Mouse (Mus musculus): Measurements from ENCODE around the gene Kirrel3. TPM values are rescaled to one million over a fixed set of nuclear protein-coding genes. Genes with fewer than 3 reads are reported as not detected.

Kirrel3 gene
- total RNA-seq, 4 experiments from 2014 or later, result 0.41 to 1.6 (median 0.80) TPM

DNA sequence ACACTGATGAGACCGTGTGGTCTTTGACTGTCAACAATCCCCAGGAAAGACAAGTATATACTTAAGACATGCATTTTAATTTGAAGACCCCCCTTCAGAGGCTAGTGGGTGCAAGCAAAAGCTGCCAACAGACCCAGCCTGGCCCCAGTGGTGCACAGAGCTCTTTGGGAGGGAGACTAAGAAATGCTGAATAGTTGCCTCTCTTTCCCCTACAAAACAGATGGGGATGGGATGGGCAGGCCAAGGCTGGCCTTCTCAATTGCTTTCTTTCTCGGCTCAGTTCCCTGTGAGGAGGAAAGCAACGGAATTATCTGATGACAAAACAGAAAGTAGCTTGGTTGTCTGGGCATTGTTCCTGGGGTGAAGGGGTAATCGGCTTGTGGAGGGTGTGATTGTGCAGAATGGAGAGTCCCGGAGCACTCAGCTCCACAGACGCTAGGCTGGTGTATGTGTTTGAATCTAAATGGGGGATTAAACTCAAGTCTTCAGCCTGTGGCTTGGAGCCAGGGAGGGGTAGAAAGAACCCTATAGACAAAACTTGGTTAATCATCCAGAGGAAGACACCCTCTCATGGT, 268.9 kb downstream of the Kirrel3 start:
- DNase-seq, result no peak

DNA sequence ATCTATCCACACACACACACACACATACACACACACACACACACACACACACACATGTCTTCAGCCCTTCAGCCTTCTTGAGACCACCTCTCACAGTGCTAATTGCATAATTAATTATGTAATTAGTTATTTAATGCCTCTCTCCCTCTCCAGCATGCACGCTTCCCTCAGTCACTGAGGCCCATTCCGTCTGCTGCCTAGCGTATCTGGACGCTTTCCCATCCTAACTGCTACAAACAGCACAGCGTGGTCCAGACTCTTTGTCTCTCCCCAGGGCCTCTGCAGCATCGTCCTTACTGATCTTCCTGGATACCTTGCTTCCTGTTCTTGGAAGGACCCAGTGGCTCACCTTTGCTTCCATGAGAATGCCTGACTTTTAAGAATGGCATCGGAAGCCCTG, 270.4 kb downstream of the Kirrel3 start:
- no peak for DNase-seq

DNA sequence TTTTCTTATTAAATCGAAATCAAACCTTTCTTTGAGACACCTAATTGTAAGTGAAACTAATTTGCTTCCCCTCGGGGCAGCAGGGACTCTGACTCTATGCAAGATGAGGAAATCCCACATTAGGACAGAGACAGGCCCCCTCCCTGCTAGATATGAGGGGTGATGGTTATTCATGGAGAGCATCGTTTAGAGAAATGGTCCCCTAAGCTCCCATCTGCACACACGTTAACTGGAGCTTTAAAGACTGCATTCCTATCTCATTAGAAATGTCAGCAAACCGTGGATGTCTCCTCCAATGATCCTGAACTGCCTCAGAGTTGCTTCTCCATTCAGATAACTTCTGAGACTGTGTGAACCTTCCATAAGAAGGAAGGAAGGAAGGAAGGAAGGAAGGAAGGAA, 273.2 kb downstream of the Kirrel3 start:
- no peak for DNase-seq

DNA sequence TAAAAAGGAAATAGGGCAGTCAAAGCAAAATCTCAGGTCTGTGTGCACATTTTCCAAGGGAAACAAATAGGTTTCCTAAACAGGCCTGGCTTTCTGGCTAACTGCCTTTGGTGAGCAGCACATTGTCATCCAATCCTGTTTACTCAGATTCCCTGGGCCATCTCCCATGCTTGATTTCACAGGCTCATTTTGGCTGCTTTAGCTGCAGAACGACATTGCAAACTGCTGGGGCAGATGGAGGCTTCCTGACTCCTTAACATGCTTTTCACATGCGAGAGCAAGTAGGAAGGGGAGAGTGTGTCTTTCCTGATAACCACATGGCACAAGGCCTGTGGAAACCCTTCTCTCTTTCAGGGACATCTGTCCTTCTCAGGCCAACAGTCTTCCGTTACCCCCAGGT, 274.8 kb downstream of the Kirrel3 start:
- DNase-seq, result no peak

DNA sequence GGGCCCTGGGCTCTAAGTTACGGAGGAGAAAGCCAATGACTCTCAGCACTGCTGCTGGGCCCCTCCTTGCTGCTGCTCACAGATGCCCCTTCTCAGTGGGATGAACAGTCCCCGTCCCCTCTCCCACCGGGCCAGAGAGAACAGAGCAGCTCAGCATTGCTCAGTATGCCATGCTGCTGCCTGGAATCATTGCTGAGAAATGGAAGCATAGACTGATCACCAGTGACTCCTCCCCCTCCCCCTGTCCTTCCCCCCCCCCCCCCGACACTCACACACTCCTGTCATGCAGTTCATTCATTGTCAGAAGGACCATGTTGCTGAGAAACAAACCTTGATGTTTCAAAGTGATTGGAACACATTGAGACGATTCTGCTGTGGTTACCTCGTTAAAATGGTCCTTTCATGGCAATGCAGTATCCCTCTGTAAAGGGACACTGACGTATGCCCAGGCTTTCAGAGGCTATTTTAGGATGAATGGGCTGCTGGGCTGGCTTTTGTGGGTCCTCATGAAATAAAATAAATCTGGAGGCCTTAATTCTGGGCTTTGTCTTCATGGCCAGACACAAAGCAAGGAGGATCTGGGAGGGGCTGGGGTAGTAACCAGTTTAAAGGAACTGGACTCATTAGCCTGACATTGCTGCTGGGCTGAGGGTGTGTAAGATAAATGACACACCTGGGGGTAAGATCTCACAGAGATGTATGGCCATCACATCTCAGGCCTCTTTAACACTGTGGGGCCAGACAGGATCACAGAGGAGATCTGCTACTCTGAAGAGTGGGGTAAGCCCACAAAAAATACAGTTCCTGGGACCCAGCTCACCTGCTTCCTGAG, 281.3 kb downstream of the Kirrel3 start:
- DNase-seq, result no peak

DNA sequence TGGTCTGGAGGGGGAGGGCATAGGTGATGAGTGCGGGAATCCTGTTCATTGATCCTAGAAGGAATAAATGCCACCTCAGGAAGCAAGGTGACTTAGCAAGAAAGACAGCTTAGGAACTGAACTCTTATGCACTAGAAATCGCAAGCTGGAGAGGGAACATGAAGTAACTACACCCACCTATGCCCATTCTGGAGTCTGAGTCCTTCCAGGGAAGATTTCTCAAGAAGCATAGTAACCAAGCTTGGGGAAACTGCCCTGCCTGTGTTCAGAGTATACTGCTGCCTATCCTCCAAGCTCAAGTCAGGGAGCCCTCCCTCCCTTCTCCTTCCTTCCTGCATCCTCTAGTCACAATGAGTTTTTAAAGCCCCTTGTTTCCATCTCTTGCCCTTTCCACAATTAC, 283.3 kb downstream of the Kirrel3 start:
- DNase-seq, result no peak

DNA sequence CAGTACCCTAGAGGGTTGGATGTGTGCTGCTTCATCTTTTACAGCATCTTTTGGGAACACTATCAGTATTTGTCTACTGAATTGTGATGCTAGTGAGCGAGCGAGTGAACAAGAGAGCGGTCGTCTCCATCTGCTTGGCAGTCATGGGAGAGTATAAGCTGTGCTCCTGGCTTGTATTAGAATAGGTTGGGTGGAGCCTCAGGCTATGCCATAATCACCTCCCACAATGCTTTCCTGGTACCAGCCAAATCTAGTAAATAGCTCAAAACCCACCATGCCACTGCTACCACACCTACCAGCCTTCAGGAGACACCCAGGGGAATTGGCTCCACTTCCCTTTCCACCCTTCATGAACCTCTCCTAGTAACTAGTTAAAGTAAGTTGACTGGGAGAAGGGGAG, 285.3 kb downstream of the Kirrel3 start:
- DNase-seq, result no peak

DNA sequence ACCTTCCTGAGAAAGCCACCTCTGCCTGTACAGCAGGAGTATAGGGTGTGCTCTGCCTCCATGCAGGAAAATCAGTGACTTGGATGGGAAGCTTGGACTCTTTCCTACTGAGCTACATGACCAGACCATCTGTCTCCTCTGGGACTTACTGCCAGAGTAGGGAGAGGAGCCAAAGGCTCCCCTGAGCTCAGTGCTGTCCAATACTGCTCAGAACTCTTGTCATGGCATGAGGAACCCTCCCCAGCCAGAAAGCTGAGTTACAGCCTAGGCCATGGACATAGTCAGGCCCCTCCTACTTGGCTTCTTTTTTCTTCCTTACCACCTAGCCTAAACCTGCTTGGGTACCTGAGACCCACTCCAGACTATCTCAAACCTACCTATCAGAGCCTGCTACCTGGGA, 285.7 kb downstream of the Kirrel3 start:
- no peak for DNase-seq

DNA sequence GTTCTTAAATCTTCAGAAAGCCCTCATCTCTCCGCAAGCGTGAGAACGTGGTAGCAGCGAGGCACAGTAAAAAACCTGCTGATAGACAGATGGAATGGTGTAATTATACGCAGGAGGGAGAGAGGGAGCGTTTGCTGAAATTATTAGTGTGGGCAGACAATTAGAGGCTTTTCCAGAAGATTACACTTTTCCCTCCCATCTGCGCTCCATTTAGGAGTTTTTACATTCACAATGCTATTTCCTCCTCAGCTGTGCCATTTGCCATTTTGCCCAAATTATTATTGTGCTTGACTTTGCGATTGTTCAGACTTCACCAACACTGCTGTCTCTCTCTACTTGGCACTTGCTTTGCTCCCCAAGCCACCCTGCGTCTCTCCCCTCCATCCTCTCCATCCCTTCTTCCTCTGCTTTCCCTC, 286.3 kb downstream of the Kirrel3 start:
- DNase-seq, result no peak

DNA sequence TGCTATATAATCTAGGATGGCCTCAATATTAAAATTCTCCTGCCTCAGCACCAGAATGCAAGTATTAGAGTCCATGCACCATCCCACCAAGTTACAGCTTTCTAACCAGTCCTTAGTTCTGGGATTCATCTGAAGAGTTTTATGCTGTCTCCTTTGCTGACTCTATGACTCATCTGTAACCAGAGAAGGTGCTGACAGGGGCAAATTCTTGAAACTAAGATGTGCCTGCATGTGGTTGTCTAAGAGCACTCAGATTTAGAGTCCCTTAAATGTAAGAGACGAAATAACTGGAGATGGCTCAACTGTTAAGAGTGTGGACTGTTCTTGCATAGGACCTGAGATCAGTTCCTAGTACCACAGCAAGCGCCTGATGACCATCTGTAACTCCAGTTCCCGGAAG, 295.7 kb downstream of the Kirrel3 start:
- no peak for DNase-seq

DNA sequence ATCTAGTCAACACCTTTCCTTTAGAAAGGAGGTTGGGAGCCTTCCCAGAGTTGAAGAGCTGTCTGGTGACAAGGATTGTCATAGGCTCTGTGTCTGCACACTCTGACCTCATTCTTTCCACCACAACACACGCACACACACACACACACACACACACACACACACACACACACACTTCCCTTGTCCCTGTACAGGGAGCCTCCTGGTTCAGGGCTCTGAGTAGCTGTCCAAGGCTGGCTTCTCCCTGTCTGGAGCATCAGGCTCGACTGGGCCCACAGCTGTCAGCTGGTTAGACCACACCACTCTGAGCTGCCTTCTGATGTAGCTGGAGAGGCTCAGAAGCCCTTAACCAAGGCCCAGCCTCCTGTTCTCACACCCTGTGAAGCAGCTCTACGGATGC, 302.2 kb downstream of the Kirrel3 start:
- no peak for DNase-seq

DNA sequence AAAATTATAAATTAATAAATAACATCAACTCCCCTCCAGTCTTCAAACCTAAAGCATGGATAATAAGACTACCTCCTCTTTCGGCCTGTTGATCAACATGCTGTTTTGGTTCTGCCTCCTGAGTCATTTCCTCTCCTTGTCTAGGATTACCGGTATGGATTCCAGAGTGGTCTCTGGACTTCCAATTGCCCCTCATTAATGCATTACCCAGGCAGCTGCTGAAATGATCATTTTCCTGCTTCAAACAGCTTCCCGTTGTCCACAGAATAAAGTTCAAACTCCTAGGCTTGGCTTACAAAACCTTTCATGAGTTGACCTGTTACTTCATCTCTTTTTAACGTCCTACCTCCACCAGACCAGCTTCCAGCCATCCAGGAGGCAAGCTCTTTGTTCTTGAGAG, 309.5 kb downstream of the Kirrel3 start:
- no peak for DNase-seq

DNA sequence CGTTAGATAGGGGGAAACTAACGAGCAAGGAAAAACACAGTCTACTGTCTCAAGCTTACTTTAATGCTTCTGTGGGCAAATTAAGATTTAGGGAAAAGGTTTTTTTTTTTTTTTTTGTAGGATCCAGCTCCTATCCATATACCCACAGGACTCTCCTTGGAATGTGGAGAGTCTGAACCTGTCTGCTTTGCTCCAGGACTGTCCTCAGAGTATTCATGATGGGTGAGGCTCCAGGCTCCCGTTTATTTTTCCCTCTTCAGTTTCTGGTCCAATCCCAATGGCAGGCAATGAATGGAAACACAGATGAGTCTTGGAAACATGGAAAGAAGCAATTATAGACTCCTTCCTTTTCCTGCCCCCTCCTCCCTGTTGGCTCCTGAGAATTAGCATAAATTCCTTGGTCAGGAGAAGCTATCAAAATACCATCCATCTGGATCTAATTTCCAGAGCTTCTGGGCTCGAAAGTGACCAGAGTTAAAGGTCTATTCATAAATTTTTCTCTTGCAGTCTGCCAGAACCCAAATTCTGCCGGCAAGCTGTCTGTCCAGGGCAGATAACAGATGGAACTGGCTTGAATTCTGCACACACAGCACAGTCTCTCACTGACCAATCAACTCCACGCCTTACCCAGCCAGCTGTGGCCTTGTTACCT, 312.1 kb downstream of the Kirrel3 start:
- DNase-seq, result no peak

DNA sequence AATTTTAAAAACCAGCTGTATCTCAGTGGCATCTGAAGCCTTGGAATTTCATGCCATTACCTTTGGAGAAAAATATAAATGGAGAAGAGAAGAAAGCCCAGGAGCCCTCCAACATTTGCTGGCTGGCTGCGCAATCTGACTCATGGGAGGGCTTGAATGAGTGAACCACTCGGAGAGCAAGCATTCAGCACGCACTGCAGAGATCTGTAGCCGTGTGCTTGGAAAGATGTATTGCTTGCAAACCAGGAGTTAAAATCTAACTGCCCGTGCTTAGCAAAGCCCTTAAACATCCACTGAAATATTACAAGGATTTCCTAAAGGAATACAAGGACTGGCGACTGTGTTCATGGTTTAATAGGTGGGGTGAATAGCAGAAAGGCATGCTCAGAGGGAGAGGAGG, 316.0 kb downstream of the Kirrel3 start:
- DNase-seq, result no peak

DNA sequence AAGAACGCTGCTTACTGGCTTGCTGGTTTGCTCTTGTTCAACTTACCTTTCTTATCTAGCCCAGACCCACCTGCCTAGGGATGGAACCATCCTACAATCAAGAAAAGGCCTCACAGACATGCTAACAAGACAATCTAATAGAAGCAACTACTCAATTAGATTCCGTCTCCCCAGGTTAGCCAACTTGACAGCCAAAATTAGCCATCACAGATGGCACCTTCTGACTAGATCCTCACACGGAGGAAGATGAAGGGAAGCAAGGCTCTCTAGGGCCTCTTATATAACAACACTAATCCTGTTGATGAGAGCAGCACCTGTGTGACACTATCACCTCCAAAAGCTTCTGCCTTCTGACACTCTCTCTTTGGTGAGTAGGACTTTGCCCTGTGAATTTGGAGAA, 321.2 kb downstream of the Kirrel3 start:
- DNase-seq, result no peak

DNA sequence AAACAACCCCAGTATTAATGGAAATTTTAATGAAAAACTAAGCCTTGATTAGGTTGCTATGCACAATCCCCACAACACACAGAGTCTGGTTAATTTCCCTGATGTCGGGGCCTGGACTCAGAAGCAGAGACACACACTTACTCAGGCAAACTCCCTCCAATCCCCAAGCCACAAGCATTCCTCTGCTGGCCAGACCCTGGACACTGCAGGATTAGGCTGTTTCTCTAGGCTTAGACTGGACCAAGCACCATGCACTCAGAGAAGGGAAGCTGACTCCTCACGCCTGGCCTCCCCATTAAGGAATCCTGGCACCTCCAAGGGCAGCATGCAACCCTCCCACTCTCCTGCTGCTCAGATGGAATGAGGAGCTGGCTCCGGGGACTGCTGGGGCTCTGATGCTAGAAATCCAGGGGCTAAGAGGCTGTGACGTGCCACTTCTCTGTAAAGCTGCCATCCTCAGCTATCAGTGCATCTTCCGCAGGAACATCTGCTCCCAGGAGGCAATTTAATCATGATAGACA, 324.4 kb downstream of the Kirrel3 start:
- DNase-seq, result no peak

DNA sequence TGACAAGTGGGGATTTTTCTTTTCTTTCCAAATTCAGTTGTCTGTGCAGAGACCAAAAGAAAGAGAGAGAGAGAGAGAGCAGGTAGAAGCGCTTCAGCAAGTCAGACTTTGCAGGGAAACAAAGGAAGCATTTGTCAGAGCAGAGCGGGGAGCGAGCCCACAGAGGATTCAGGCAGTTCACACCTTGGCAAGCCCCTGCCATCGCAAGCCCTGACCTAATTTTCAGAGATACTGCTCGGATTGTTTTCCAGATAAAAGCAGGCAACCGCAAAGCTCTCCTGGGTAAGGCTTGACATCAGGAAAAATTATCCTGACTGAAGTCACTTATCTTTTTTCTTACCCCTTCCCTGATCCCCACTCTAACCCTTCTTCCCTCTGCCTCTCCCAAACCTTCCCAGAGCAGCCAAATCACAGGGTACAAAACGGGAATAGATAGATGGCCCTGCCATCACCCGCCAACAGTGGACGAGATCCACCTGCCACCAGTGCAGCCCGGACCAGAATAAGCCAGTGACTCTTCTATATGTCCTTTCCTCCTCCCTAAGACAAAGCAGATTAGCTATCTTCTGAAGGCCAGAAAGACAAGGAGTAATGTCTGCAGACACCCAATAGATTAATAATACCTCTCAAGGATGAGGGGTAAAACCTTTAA, 332.8 kb downstream of the Kirrel3 start:
- no peak for DNase-seq

DNA sequence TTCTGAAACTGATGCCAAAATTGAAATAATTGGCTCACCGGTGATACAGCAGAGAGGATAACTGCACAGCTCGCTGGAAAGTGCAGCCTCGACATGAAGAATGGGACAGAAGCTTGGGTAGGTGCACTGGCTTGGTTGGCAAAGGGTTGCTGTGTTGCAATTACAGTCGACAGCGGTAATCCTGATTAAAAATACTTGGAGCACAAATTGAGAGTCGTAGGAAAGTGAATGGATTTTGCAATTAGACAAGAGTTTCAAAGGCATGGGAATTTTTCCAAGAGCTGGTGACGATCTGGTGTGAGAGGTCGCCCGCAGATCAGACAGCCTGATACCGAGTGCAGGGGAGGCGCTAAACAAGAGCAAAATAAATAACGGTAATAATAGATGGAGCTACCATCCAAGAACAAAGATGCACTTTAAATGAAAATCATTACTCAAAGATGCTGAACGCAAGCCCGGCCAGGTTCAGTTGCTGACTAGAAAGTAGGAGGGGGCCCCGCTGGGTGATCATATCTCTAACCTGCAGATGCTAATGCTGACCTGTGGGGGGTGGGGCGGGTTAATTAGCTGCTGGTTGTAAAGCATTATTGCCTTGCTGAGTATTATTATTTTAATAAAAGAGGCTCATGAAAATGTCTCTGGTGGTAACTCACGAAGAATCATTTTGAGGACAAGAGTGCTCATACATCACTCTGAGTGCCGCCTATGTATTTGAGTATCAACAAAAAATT, 338.8 kb downstream of the Kirrel3 start:
- DNase-seq, result no peak

DNA sequence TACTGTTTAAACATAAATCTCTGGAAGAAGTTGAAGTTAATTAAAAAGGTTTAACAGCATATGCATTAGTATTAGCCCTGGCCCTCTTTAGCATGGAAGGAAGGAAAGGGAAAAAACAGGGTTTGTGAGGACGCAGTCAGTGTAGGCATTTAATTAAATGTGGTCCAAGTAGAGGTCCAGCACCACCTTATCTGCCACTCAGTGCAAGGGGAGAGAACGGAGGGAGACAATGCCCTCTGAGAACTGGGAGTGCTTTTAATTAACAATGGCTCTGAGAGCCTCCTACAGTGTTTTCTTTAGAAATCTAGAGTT, 339.4 kb downstream of the Kirrel3 start:
- no peak for DNase-seq

DNA sequence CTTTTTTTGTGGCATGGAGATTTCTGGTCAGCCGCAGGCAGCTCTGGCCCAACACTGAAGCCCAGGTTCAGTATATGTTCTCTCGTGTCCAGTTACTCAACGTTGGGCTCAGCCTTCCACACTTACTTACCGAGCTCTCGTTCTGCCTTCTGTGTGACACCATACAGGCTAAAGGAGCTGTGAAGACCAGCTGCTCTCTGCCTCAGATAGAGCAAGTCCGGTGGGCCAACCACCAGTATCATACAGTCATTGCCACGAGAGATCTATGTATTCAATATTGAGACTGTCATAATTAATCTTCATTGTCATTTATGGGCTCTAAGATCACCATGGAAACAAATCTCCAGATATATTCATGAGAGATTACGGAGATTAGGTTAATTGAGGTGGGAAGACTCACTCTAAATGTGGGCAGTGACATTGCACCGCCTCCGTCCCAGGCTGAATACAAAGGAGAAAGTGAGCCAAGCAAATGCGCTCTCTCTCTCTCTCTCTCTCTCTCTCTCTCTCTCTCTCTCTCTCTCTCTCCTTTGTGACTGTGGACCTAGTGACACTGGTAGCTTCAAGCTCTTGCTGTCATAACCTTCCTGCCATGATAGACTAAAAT, 339.8 kb downstream of the Kirrel3 start:
- no peak for DNase-seq

DNA sequence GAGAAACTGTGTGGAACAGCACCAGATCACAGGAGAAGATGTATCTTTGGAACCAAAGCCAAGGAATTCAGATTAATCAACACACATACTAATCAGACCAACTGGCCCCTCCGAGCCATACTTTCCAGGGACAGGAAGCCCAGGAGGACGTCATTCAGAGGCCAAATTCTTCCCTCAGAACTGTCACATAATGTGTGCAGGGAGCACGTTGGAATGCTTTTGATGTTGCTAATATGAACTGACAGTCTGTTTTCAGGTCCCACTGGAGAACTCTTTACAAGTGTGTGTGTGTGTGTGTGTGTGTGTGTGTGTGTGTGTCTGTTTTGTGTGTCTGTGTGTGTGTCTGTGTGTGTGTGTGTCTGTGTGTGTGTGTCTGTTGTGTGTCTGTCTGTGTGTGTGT, 345.0 kb downstream of the Kirrel3 start:
- DNase-seq, result no peak

DNA sequence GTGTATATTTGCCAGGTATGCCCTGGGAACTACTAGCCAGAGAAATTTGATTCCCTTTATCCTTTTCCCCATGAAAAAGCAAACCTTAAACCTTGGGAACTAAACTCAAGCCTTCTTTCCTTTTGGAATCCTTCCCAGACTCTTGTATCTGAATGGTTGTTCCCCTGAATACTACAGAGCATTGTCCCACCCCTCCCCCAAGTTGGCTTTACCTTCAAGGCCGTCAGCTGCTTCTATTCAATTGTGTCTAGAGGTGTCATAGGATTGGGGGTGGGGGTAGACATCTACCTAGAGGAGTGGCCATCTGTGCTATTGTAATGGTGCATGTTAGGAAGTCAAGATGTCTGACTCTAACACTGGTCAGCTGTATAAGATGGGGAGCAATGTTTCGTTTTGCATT, 351.1 kb downstream of the Kirrel3 start:
- no peak for DNase-seq

All from adrenal gland, adult 8-10 months (tissue).